Mouse (Mus musculus): ENCODE measurements at regions not wholly inside any gene's neighbourhood (a gene's known extent, or its start where the extent isn't known, plus 50 kb on each side); places are given as distances from the start of the nearest gene placed in this dataset.

DNA sequence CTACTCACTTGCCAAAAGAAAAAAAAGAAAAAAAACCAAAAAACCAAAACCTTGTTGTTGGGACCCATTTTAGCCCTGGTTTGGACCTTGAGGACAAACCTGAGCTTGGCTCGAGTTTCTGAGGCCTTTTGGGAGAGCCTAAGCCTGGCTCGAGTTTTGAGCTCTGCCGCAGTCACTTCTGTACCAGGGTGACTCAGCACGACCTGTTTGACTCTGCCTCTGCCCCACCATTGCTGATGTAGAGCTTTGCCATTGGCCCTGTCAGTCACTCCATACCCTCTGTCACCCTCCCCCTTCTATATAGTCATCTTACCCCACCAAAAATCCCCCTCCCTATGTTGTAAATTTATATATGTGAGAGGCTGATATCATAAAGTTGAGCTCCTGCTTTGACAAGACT is 54.8 kb upstream of the 1700012A03Rik start:
- TF ChIP-seq POLR2A (IDR thresholded peaks at IDR 0.05; ENCODE audit: low read depth, low read length) (no peak), CTCF (IDR thresholded peaks at IDR 0.05; ENCODE audit: extremely low read depth, insufficient read length, insufficient replicate concordance, low read depth, low read length) (no peak)
